In the genomic region with DNA sequence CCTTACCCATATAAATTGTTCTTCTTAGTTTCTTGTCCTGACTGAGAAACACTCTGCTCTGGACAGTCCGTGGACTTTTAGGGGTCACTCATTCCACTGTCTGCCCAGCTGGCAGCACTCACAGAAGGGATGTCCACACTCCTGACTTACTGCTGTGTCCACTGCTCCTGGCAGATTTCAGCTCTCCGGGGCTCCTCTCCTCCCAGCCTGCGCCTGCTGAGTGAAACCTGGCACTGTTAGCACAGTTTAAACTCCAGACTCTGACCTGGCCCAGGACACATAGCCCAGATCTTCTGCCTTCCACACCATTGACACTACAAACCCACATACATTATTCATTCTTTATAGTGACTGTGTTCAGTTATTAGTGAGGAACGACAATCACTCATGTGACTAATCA, we compare ENCODE assay signal across 25 mouse cellular contexts. TPM values are rescaled to one million over a fixed set of nuclear protein-coding genes. Genes with fewer than 3 reads are reported as not detected.
DNase-seq lines count a peak whose midpoint lies in the region; ATAC-seq lines count a peak whose summit lies in the region.
"Had no signal": no experiment of that assay in that cellular context is flagged by ENCODE, and none has a peak within 500 bp of the region (broad histone marks: within the 10 kb centered on the region; RNA-seq: fewer than 3 reads in every experiment).

No protein-coding gene starts in this region.

- no peak overlapping the region for H3K4me2 ChIP-seq in intestine, embryonic 15.5 days (replicated peaks)
- H3K4me2 ChIP-seq: embryonic facial prominence, embryonic 13.5 days; midbrain, embryonic 13.5 days had no signal

- H3K36me3 ChIP-seq in heart, embryonic 10.5 days, result peaks cover 19% of the 10 kb centered on the region
- H3K36me3 ChIP-seq in intestine, embryonic 15.5 days, result peaks cover 5% of the 10 kb centered on the region

- H3K9me3 ChIP-seq in heart, embryonic 10.5 days, result no peaks in the 10 kb centered on the region
- no peaks in the 10 kb centered on the region for H3K9me3 ChIP-seq in intestine, embryonic 15.5 days
- H3K9me3 ChIP-seq: embryonic facial prominence, embryonic 13.5 days; midbrain, embryonic 13.5 days had no signal

- H3K9ac ChIP-seq in intestine, embryonic 15.5 days, result no peak overlapping the region
- H3K9ac ChIP-seq: embryonic facial prominence, embryonic 13.5 days; midbrain, embryonic 13.5 days had no signal

- no peak overlapping the region for H3K4me3 ChIP-seq in heart, embryonic 10.5 days
- H3K4me3 ChIP-seq in intestine, embryonic 15.5 days (replicated peaks), result no peak overlapping the region
- H3K4me3 ChIP-seq: embryonic facial prominence, embryonic 13.5 days; midbrain, embryonic 13.5 days; myocyte had no signal

- no peak for DNase-seq in heart, embryonic 10.5 days (ENCODE audit: low spot score)
- DNase-seq in heart, postnatal 4 days, result no peak
- peak; percentile 24 for DNase-seq in lung, postnatal 10 days
- no peak for DNase-seq in lung, postnatal 25 days (ENCODE audit: low spot score)
- DNase-seq in cerebellum, adult 9-11 months, result peak; percentile 41
- no peak for DNase-seq in frontal cortex, postnatal 10 days (ENCODE audit: low spot score in 2 of 2)
- DNase-seq: adrenal gland, postnatal 25 days; kidney, adult 18-20 months; lung, adult 2 months; retina, postnatal 1 day; right cerebral cortex, postnatal 4 days; thymus, postnatal 4 days had no signal

- WGBS in heart, embryonic 10.5 days, result 48% methylated on average over 4 of the region's 4 CpGs
- 75% methylated on average over 4 of the region's 4 CpGs for WGBS in intestine, embryonic 15.5 days

- H3K4me1 ChIP-seq in heart, embryonic 10.5 days, result peaks cover 53% of the 10 kb centered on the region
- no peaks in the 10 kb centered on the region for H3K4me1 ChIP-seq in intestine, embryonic 15.5 days (replicated peaks)
- H3K4me1 ChIP-seq: embryonic facial prominence, embryonic 13.5 days; midbrain, embryonic 13.5 days had no signal

- peak overlapping the region; percentile 83 for H3K27ac ChIP-seq in heart, embryonic 10.5 days
- H3K27ac ChIP-seq in intestine, embryonic 15.5 days, result no peak overlapping the region
- H3K27ac ChIP-seq: embryonic facial prominence, embryonic 13.5 days; midbrain, embryonic 13.5 days had no signal

- peaks cover 15% of the 10 kb centered on the region for H3K27me3 ChIP-seq in heart, embryonic 10.5 days (ENCODE audit: insufficient read depth, poor library complexity, severe bottlenecking)
- H3K27me3 ChIP-seq in intestine, embryonic 15.5 days (replicated peaks), result peaks cover 7% of the 10 kb centered on the region
- H3K27me3 ChIP-seq: midbrain, embryonic 13.5 days had no signal

- ATAC-seq in intestine, embryonic 15.5 days, result no peak
- ATAC-seq: forebrain, embryonic 16.5 days; hindbrain, embryonic 16.5 days; midbrain, embryonic 13.5 days had no signal

RNA-seq across cellular contexts. Expression of a gene that starts 8.4 kb away (rescaled TPM):
- 13.0 and 19.2 TPM in 2 replicates for polyA plus RNA-seq in heart, embryonic 10.5 days (2016; fragmentation: Nextera tagmentation; extraction: Ambion mirVana)
- 10 to 100 TPM; 27.8 to 28.1 TPM for total RNA-seq in heart, postnatal 4 days (2021)
- 10.4 and 10.8 TPM in 2 replicates for polyA plus RNA-seq in intestine, embryonic 15.5 days (2015; fragmentation: Nextera tagmentation; extraction: Ambion mirVana)

RNA-seq across cellular contexts. Expression of a gene that starts 25.7 kb away (rescaled TPM):
- 0.21 and 1.1 TPM in 2 replicates for polyA plus RNA-seq in heart, embryonic 10.5 days (2016; fragmentation: Nextera tagmentation; extraction: Ambion mirVana)
- not detected for total RNA-seq in heart, postnatal 4 days (2021)
- polyA plus RNA-seq in intestine, embryonic 15.5 days (2015; fragmentation: Nextera tagmentation; extraction: Ambion mirVana), result 5.9 and 6.1 TPM in 2 replicates
- total RNA-seq: heart, postnatal 10 days; megakaryocyte progenitor cell, adult 5-6 weeks; neutrophil, adult 5-6 weeks had no signal

RNA-seq across cellular contexts. Expression of a gene that starts 28.1 kb away (rescaled TPM):
- 0.20 TPM in 1 of 2 replicates, not detected in the other for polyA plus RNA-seq in heart, embryonic 10.5 days (2016; fragmentation: Nextera tagmentation; extraction: Ambion mirVana)
- not detected for total RNA-seq in heart, postnatal 4 days (2021)
- 0.35 and 0.39 TPM in 2 replicates for polyA plus RNA-seq in intestine, embryonic 15.5 days (2015; fragmentation: Nextera tagmentation; extraction: Ambion mirVana)
- total RNA-seq: adrenal gland, postnatal 25 days; gastrocnemius, adult 18-20 months; heart, postnatal 10 days; megakaryocyte progenitor cell, adult 5-6 weeks; neutrophil, adult 5-6 weeks had no signal
- polyA plus RNA-seq: cortical plate, adult 2 months; embryonic facial prominence, embryonic 13.5 days; forebrain, embryonic 16.5 days; lung, adult 2 months; midbrain, embryonic 13.5 days had no signal

RNA-seq across cellular contexts. Expression of a gene that starts 39.5 kb away (rescaled TPM):
- polyA plus RNA-seq in heart, embryonic 10.5 days (2016; fragmentation: Nextera tagmentation; extraction: Ambion mirVana), result 65.0 and 74.3 TPM in 2 replicates
- total RNA-seq in heart, postnatal 4 days (2021), result 10 to 100 TPM; 21.6 to 24.2 TPM
- 83.2 and 87.4 TPM in 2 replicates for polyA plus RNA-seq in intestine, embryonic 15.5 days (2015; fragmentation: Nextera tagmentation; extraction: Ambion mirVana)

RNA-seq across cellular contexts. Expression of a gene that starts 42.6 kb away (rescaled TPM):
- 0.02 and 4.4 TPM in 2 replicates for polyA plus RNA-seq in heart, embryonic 10.5 days (2016; fragmentation: Nextera tagmentation; extraction: Ambion mirVana)
- not detected for total RNA-seq in heart, postnatal 4 days (2021)
- 85.1 and 85.9 TPM in 2 replicates for polyA plus RNA-seq in intestine, embryonic 15.5 days (2015; fragmentation: Nextera tagmentation; extraction: Ambion mirVana)
- total RNA-seq: adrenal gland, postnatal 25 days; heart, postnatal 10 days; layer of hippocampus, postnatal 10 days; left cerebral cortex, postnatal 10 days; neutrophil, adult 5-6 weeks had no signal
- polyA plus RNA-seq: cortical plate, adult 2 months; embryonic facial prominence, embryonic 13.5 days; hindbrain, embryonic 16.5 days; midbrain, embryonic 13.5 days; myocyte had no signal

Comparison
In these comparisons a context has a peak if more than half of its experiments do, and no peak if none do; other contexts are left out.
1. DNase-seq: peak in lung, postnatal 10 days (single experiment) and cerebellum, adult 9-11 months (single experiment); none in heart, embryonic 10.5 days (single experiment), heart, postnatal 4 days (single experiment), lung, postnatal 25 days (single experiment) and frontal cortex, postnatal 10 days (0 of 2).